Mouse (Mus musculus): ENCODE results near the gene Kdm8. TPM values are rescaled to one million over a fixed set of nuclear protein-coding genes. Genes with fewer than 3 reads are reported as not detected.
"Not testable (repeated sequence)": the region's sequence is repeated elsewhere in the genome, so short reads cannot be mapped to it uniquely, and the experiment has no call there.

Gene Kdm8
- total and polyA plus RNA-seq, 2 experiments from 2014 or later: 3.8 to 4.0 TPM

DNA sequence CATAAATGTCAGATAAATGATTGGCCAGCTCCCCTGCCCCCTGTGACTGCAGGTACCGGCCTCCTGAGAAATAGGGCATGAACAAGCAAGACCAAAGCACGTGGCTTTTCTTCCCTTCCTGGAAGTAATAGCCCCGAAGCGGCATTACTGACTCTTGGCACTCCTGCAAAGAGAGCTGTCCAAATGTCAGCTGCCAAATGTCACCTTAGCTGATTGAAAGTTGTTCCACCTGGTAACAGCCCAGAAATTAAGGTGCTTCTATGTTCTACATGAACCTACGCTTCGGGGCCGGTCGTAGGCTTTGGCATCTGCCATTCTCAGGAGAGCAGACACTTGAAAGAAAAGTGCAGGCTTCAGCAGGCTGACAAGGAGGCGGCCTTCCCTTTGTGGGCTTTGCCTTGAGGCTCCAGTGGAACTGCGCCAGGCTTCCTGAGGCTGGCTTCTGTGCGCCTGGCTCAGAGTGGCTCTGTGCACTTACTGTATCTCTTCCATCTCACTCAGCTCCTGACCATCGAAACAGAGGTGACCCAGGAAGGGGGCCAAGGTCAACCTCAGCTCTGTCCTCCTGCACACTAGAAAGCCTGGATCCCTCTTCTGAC lies 16.9 kb upstream of the Kdm8 start:
- H3K4me2 ChIP-seq (ENCODE audit: low read depth, low read length): no peak overlapping the region
- no peaks in the 10 kb centered on the region for H3K36me3 ChIP-seq (replicated peaks; ENCODE audit: control insufficient read depth, insufficient read depth, low read length)
- no peaks in the 10 kb centered on the region for H3K27me3 ChIP-seq (ENCODE audit: control insufficient read depth, insufficient read depth, low read length)
- no peaks in the 10 kb centered on the region for H3K4me1 ChIP-seq (ENCODE audit: control insufficient read depth, insufficient read depth)
- H3K9me3 ChIP-seq (replicated peaks; ENCODE audit: control insufficient read depth, low read length): no peaks in the 10 kb centered on the region
- TF ChIP-seq EP300 (IDR thresholded peaks at IDR 0.05; ENCODE audit: low read depth): no peak
- TF ChIP-seq CTCF (IDR thresholded peaks at IDR 0.05; ENCODE audit: low read depth): no peak
- no peak overlapping the region for H3K27ac ChIP-seq (ENCODE audit: low read depth)
- DNase-seq (ENCODE audit: low spot score): no peak
- no peak for ATAC-seq (ENCODE audit: insufficient read depth, low read depth)
- no peak overlapping the region for H3K9ac ChIP-seq (replicated peaks; ENCODE audit: low read depth, low read length)
- WGBS: 41% methylated on average over 12 of the region's 12 CpGs
- no peak overlapping the region for H3K4me3 ChIP-seq (ENCODE audit: low read depth, low read length)

DNA sequence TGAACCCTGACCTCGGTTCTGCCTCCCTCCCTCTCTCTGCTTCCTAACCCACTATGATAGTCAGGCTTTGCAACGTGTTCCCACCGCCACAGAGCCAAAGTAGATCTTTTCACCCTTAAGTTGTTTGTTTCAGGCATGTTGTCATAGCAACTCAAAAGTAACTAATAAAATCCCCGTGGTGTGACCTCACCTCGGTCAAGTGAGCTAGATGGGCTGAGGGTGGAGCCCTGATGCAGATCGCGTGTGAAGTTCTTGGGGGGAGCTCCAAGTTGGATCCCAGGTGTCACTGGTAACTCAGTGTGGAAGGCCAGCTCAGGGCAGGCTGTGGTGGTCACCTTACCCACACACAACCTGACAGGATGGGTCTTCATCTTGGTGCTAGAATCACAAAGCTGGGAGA lies 16.1 kb upstream of the Kdm8 start:
- 61% methylated on average over 7 of the region's 7 CpGs for WGBS
- H3K9me3 ChIP-seq (replicated peaks; ENCODE audit: control insufficient read depth, low read length): no peaks in the 10 kb centered on the region
- H3K36me3 ChIP-seq (replicated peaks; ENCODE audit: control insufficient read depth, insufficient read depth, low read length): no peaks in the 10 kb centered on the region
- no peaks in the 10 kb centered on the region for H3K27me3 ChIP-seq (ENCODE audit: control insufficient read depth, insufficient read depth, low read length)
- no peak for TF ChIP-seq CTCF (IDR thresholded peaks at IDR 0.05; ENCODE audit: low read depth)
- no peak for TF ChIP-seq EP300 (IDR thresholded peaks at IDR 0.05; ENCODE audit: low read depth)
- H3K4me1 ChIP-seq (ENCODE audit: control insufficient read depth, insufficient read depth): no peaks in the 10 kb centered on the region
- ATAC-seq (ENCODE audit: insufficient read depth, low read depth) (no peak), DNase-seq (ENCODE audit: low spot score) (no peak)
- H3K9ac ChIP-seq (replicated peaks; ENCODE audit: low read depth, low read length): no peak overlapping the region
- H3K4me2 ChIP-seq (ENCODE audit: low read depth, low read length): no peak overlapping the region
- no peak overlapping the region for H3K27ac ChIP-seq (ENCODE audit: low read depth)
- no peak overlapping the region for H3K4me3 ChIP-seq (ENCODE audit: low read depth, low read length)

DNA sequence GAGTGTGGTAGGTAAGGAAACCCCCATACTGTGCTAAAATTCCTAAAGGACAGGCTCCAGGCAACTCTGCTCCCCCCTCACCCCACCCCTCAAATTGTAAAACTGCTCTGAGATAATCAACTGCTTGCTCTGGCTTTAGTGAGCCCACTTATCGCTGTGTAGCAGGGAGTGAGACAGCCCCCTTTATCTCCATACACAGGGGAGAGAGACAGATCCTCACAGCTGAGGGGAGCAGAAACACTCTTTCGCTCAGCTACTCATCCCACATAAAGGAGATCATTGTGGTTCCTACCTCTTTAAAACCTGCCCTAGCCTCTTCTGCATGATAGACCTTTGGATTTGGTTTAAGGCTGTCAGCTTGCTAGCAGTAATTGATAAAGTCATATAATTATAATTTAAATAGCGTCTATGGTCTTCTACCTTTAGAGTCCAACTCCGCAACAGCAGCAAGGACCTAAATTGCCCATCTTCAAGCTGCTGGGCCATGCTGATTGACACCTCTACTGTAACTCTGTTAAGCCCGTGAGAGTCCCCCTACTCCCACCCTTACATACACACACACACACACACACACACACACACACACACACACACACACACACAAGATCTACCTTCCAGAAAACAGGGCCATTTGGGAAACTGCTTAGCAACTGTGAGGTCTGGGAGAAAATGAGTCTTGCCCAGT lies 15.5 kb upstream of the Kdm8 start:
- ATAC-seq (ENCODE audit: insufficient read depth, low read depth); H3K4me3 ChIP-seq (ENCODE audit: low read depth, low read length); H3K4me1 ChIP-seq (ENCODE audit: control insufficient read depth, insufficient read depth); H3K27me3 ChIP-seq (ENCODE audit: control insufficient read depth, insufficient read depth, low read length); H3K4me2 ChIP-seq (ENCODE audit: low read depth, low read length); H3K9me3 ChIP-seq (replicated peaks; ENCODE audit: control insufficient read depth, low read length); H3K36me3 ChIP-seq (replicated peaks; ENCODE audit: control insufficient read depth, insufficient read depth, low read length); H3K27ac ChIP-seq (ENCODE audit: low read depth); DNase-seq (ENCODE audit: low spot score); H3K9ac ChIP-seq (replicated peaks; ENCODE audit: low read depth, low read length): not testable (repeated sequence)
- WGBS: 62% methylated on average over 5 of the region's 5 CpGs

DNA sequence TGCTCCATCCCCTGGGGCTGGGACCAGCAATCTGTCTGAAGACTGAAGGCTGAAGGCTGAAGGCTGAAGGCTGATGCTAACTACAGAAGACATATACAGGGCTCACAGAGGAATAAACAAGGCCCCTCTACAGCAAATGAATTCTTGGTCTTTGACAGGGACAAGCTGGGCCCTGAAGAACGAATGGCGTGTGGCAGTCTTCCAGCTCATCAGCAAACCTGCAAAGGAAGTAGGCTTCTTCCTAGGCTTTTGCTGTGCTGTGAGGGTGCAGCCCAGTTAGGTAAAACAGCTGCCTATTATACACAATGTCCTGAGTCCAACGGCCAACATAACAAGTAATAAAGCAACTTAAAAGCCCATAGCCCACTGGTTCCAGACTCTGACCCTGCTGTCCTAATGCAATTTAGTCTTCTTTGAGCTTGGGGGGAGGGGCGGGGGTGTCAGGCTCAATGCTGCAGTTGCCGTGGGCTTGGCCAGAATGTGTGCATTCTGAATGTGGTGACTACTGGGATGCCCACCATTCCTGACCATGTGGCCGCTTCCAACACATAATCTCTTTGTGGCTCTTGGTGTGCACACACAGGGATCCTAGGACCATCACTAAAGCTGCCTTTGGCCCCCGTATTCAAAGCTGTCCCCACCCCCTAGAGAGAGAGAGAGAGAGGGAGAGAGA lies 14.2 kb upstream of the Kdm8 start:
- no peak for ATAC-seq (ENCODE audit: insufficient read depth, low read depth)
- TF ChIP-seq CTCF (IDR thresholded peaks at IDR 0.05; ENCODE audit: low read depth) (no peak), EP300 (IDR thresholded peaks at IDR 0.05; ENCODE audit: low read depth) (no peak)
- Histone ChIP-seq H3K4me2 (ENCODE audit: low read depth, low read length) (no peak overlapping the region), H3K36me3 (replicated peaks; ENCODE audit: control insufficient read depth, insufficient read depth, low read length) (no peaks in the 10 kb centered on the region), H3K9me3 (replicated peaks; ENCODE audit: control insufficient read depth, low read length) (no peaks in the 10 kb centered on the region), H3K4me3 (ENCODE audit: low read depth, low read length) (no peak overlapping the region), H3K4me1 (ENCODE audit: control insufficient read depth, insufficient read depth) (no peaks in the 10 kb centered on the region), H3K27ac (ENCODE audit: low read depth) (no peak overlapping the region), H3K9ac (replicated peaks; ENCODE audit: low read depth, low read length) (no peak overlapping the region), H3K27me3 (ENCODE audit: control insufficient read depth, insufficient read depth, low read length) (no peaks in the 10 kb centered on the region)
- DNase-seq (ENCODE audit: low spot score): no peak
- WGBS: 76% methylated on average over 7 of the region's 7 CpGs

DNA sequence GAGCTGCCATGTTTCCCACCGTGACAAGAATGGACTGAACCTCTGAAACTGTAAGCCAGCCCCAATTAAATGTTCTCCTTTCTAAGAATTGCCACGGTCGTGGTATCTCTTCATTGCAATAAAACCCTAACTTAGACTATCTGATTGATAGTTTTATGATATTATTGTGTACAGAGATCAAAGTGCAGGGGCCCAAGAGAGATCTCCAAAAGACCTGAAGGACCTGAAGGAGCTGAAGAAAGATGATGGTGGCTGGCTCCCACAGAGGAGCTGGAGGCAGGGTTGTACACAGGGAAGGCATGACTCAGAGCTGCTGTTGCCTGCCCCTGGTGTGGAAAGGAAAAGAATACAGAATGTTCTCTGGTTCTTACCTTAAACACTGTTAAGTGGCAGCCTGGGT lies 10.6 kb upstream of the Kdm8 start:
- H3K4me1 ChIP-seq (ENCODE audit: control insufficient read depth, insufficient read depth): no peaks in the 10 kb centered on the region
- no peaks in the 10 kb centered on the region for H3K36me3 ChIP-seq (replicated peaks; ENCODE audit: control insufficient read depth, insufficient read depth, low read length)
- no peak overlapping the region for H3K4me2 ChIP-seq (ENCODE audit: low read depth, low read length)
- TF ChIP-seq EP300 (IDR thresholded peaks at IDR 0.05; ENCODE audit: low read depth): no peak
- TF ChIP-seq CTCF (IDR thresholded peaks at IDR 0.05; ENCODE audit: low read depth): no peak
- ATAC-seq (ENCODE audit: insufficient read depth, low read depth) (no peak), DNase-seq (ENCODE audit: low spot score) (no peak)
- no peaks in the 10 kb centered on the region for H3K27me3 ChIP-seq (ENCODE audit: control insufficient read depth, insufficient read depth, low read length)
- no peak overlapping the region for H3K27ac ChIP-seq (ENCODE audit: low read depth)
- H3K4me3 ChIP-seq (ENCODE audit: low read depth, low read length): no peak overlapping the region
- WGBS: 82% methylated on average over 3 of the region's 3 CpGs
- H3K9ac ChIP-seq (replicated peaks; ENCODE audit: low read depth, low read length): no peak overlapping the region
- no peaks in the 10 kb centered on the region for H3K9me3 ChIP-seq (replicated peaks; ENCODE audit: control insufficient read depth, low read length)
